Mouse (Mus musculus) bone marrow macrophage, adult 2 months (primary cell): ENCODE measurements around the gene Slc2a5.

Experiments used
- CTCF ChIP-seq: IDR thresholded peaks from 2 replicates; pipeline ENCODE4 v1.5.1; 2012; ENCODE audit warnings: low read depth, mild to moderate bottlenecking, low read length, moderate library complexity
- POLR2A ChIP-seq: IDR thresholded peaks from 2 replicates; pipeline ENCODE4 v1.6.1; 2012; ENCODE audit warnings: mild to moderate bottlenecking, low read depth, low read length, borderline replicate concordance

GRCm38 (mm10) chr4:150162561-150163169 lies 43.6 kb downstream of the Slc2a5 start:
- TF ChIP-seq POLR2A (no peak), CTCF (peak; percentile 26; the same call in 1 of the 2 replicates)
